Mouse (Mus musculus): ENCODE results near the gene Ttc5. TPM values are rescaled to one million over a fixed set of nuclear protein-coding genes. Genes with fewer than 3 reads are reported as not detected.

The Ttc5 gene
- total and polyA plus RNA-seq, 2 experiments from 2014 or later = 83.9 to 93.1 TPM

DNA sequence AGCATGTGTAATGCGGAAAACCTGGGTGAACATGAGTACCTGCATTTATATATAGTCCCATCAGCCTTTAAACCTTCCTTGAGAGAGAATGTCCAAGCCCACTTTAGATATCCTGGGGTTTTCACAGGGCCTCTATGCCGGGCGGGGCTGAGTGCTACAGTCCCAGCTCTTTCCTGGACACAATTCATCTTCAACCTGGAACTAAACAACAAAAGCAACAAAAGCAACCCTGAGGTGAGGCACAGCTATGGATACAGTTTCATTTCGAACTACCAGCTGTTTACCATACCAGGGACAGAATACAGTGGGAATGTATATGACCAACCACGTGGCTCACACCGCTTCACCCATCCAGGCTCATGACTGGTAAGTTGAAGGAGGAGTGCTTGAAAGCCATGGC lies 17.1 kb upstream of the Ttc5 start:
- H3K27ac ChIP-seq (ENCODE audit: low read depth, low read length) = no peak overlapping the region
- DNase-seq (ENCODE audit: low spot score) (no peak), ATAC-seq (ENCODE audit: low FRiP score) (no peak)
- H3K27me3 ChIP-seq (ENCODE audit: insufficient read depth, low read length) = no peaks in the 10 kb centered on the region
- no peak overlapping the region for H3K4me3 ChIP-seq (ENCODE audit: low read depth, low read length)
- H3K4me1 ChIP-seq (ENCODE audit: insufficient read depth, low read length) = no peaks in the 10 kb centered on the region
- no peaks in the 10 kb centered on the region for H3K9me3 ChIP-seq (ENCODE audit: low read length)
- TF ChIP-seq CTCF (IDR thresholded peaks at IDR 0.05) = no peak
- no peak overlapping the region for H3K9ac ChIP-seq (replicated peaks; ENCODE audit: low read length, poor library complexity, severe bottlenecking)
- H3K4me2 ChIP-seq (ENCODE audit: low read depth, low read length, poor library complexity, severe bottlenecking) = no peak overlapping the region
- WGBS = 89% methylated on average over 6 of the region's 6 CpGs
- no peaks in the 10 kb centered on the region for H3K36me3 ChIP-seq (ENCODE audit: insufficient read depth, low read length)

DNA sequence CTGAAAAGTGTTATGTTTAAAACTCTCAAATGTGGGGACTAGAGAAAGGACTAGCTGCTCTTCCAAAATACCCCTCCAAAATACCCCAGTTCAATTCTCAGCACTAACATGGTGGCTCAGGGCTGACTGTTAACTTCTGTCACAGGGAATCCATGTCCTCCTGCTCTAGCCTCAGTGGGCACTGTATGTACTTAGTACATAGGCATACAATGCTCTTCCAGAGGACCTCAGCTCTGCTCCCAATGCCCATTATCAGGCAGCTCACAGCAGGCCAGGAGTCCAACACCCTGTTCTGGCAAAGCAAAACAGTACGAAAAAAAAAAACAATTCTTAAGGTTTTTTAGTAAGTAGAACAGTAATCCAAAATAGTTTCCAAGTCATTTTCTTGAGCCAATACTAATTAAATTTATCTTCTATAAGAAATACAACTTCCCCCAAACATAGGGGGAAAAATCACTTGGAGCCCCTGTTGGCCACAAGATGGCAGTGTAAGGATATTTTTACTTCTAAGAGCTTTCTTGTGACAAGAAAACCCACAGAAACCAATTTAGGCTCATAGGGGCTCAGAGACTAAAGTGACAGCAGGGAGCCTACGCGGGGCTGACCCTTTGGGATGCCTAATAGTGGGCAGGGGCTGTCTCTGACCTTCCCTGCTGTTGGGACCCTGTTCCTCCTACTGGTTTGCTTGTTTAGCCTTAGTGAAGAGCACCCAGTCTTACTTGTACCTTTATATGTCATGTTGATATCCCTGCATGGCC lies 14.4 kb upstream of the Ttc5 start:
- H3K36me3 ChIP-seq (ENCODE audit: insufficient read depth, low read length) = no peaks in the 10 kb centered on the region
- 4% methylated on average over 3 of the region's 3 CpGs for WGBS
- H3K27ac ChIP-seq (ENCODE audit: low read depth, low read length) = no peak overlapping the region
- H3K9me3 ChIP-seq (ENCODE audit: low read length) = no peaks in the 10 kb centered on the region
- TF ChIP-seq CTCF (IDR thresholded peaks at IDR 0.05) = peak; percentile 78
- H3K4me1 ChIP-seq (ENCODE audit: insufficient read depth, low read length) = no peaks in the 10 kb centered on the region
- DNase-seq (ENCODE audit: low spot score) (peak; percentile 78), ATAC-seq (ENCODE audit: low FRiP score) (peak; percentile 26; the same call in 1 of the 2 replicates)
- no peaks in the 10 kb centered on the region for H3K27me3 ChIP-seq (ENCODE audit: insufficient read depth, low read length)
- no peak overlapping the region for H3K4me3 ChIP-seq (ENCODE audit: low read depth, low read length)
- no peak overlapping the region for H3K9ac ChIP-seq (replicated peaks; ENCODE audit: low read length, poor library complexity, severe bottlenecking)
- 0 out of 2 replicates have a peak overlapping the region, but pooled peaks have one; percentile 9 for H3K4me2 ChIP-seq (ENCODE audit: low read depth, low read length, poor library complexity, severe bottlenecking)

DNA sequence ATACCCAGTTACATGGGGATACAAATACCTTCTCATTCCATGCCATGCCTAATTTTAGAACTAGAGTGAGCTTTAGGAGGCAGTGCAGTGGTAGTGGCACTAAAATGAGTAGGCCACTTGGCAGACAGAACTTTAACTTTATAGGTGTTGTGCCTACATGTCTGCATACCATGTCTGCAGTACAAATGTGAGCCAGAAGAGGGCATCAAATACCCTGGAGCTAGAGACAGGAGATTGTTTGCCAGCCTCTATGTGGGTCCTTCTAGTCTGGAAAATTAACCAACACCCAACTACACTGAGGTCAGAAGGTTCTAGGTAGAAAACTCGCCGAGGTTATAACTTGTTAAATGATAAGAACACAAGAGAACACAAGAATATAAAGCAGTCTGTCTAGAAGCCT lies 13.2 kb upstream of the Ttc5 start:
- DNase-seq (ENCODE audit: low spot score) (peak; percentile 17), ATAC-seq (ENCODE audit: low FRiP score) (no peak)
- Histone ChIP-seq H3K36me3 (ENCODE audit: insufficient read depth, low read length) (no peaks in the 10 kb centered on the region), H3K27ac (ENCODE audit: low read depth, low read length) (no peak overlapping the region), H3K9ac (replicated peaks; ENCODE audit: low read length, poor library complexity, severe bottlenecking) (no peak overlapping the region), H3K4me2 (ENCODE audit: low read depth, low read length, poor library complexity, severe bottlenecking) (no peak overlapping the region), H3K4me3 (ENCODE audit: low read depth, low read length) (no peak overlapping the region), H3K4me1 (ENCODE audit: insufficient read depth, low read length) (no peaks in the 10 kb centered on the region), H3K27me3 (ENCODE audit: insufficient read depth, low read length) (no peaks in the 10 kb centered on the region), H3K9me3 (ENCODE audit: low read length) (no peaks in the 10 kb centered on the region)
- peak; percentile 62 for TF ChIP-seq CTCF (IDR thresholded peaks at IDR 0.05)
- WGBS = 65% methylated on average over 2 of the region's 2 CpGs

DNA sequence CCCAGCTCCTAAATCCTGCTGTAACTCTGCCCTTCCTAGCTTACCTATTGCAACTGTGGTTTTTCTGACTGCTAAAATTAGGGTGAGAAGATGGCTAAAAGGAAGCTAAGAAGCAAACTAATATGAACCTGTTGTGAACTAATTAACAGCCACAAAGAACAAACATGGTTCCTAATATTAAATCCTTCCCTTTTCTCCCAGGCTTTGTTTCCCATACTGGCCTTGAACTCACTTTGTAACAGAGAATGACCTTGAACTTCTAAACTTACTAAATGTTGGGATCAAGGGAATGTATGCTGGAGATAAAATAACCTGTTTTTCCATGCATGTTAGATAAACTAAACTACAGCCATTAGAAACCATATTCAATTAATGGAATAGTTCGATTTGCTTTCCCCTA lies 11.1 kb upstream of the Ttc5 start:
- 90% methylated on average over 1 of the region's 1 CpGs for WGBS
- TF ChIP-seq CTCF (IDR thresholded peaks at IDR 0.05) = no peak
- H3K27ac ChIP-seq (ENCODE audit: low read depth, low read length) = no peak overlapping the region
- H3K4me1 ChIP-seq (ENCODE audit: insufficient read depth, low read length) = no peaks in the 10 kb centered on the region
- H3K4me2 ChIP-seq (ENCODE audit: low read depth, low read length, poor library complexity, severe bottlenecking) = no peak overlapping the region
- no peak for ATAC-seq (ENCODE audit: low FRiP score)
- no peaks in the 10 kb centered on the region for H3K9me3 ChIP-seq (ENCODE audit: low read length)
- no peaks in the 10 kb centered on the region for H3K36me3 ChIP-seq (ENCODE audit: insufficient read depth, low read length)
- no peak overlapping the region for H3K9ac ChIP-seq (replicated peaks; ENCODE audit: low read length, poor library complexity, severe bottlenecking)
- DNase-seq (ENCODE audit: low spot score) = no peak
- no peaks in the 10 kb centered on the region for H3K27me3 ChIP-seq (ENCODE audit: insufficient read depth, low read length)
- no peak overlapping the region for H3K4me3 ChIP-seq (ENCODE audit: low read depth, low read length)

DNA sequence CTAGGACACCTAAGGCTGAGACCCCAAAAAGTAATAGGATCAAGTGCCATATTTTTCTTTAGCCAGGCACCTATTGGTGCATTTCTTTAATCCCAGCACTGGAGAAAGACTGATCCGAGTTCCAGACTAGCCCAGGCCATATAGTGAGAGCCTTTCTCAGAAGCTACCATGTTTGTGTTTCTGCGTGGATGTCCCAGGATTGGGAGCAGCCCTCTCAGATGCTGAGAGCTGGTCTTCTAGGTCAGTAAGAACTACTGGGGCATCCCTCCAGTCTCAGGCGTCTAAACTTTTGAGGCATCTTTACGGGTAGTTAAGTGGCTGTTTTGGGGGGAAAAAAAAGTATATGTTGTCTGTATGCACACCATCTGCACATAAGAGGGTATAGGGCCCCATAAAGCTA lies 10.6 kb upstream of the Ttc5 start:
- H3K27ac ChIP-seq (ENCODE audit: low read depth, low read length) = no peak overlapping the region
- H3K4me3 ChIP-seq (ENCODE audit: low read depth, low read length) = no peak overlapping the region
- no peaks in the 10 kb centered on the region for H3K27me3 ChIP-seq (ENCODE audit: insufficient read depth, low read length)
- H3K36me3 ChIP-seq (ENCODE audit: insufficient read depth, low read length) = no peaks in the 10 kb centered on the region
- no peak overlapping the region for H3K4me2 ChIP-seq (ENCODE audit: low read depth, low read length, poor library complexity, severe bottlenecking)
- TF ChIP-seq CTCF (IDR thresholded peaks at IDR 0.05) = no peak
- DNase-seq (ENCODE audit: low spot score) (no peak), ATAC-seq (ENCODE audit: low FRiP score) (no peak)
- no peak overlapping the region for H3K9ac ChIP-seq (replicated peaks; ENCODE audit: low read length, poor library complexity, severe bottlenecking)
- H3K4me1 ChIP-seq (ENCODE audit: insufficient read depth, low read length) = no peaks in the 10 kb centered on the region
- no peaks in the 10 kb centered on the region for H3K9me3 ChIP-seq (ENCODE audit: low read length)
- 85% methylated on average over 4 of the region's 4 CpGs for WGBS

DNA sequence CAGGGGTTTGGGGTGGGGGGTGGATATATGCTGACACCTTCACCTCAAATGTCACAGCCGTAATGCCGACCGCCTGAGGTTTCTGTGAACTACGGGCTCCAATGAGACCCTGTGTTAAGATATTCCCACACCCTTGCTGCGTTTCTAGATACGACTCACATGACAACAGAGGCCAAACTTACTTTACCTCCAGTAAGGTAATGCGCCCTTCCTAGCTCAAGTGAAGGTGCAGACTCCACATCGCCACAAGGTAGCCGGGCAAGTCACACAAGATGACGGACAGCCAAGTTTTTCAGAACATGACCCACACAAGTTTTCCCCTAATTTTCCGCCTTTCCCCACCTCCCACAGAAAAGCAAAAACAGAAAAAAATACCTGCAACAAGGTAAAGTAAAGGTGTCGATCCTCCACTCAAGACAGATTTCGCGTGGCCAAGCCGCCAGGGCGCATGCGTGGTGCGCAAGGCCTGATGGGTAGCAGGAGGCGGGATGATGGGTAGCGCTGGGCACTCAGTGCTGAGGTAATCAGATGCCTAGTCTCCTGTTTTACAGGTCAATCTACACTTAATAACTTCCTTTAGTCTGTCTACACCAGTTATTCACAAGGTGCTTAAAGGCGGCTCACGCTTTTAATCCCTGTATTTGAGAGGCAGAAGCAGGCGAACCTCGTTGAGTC lies 10.1 kb upstream of the Ttc5 start:
- Histone ChIP-seq H3K36me3 (ENCODE audit: insufficient read depth, low read length) (no peaks in the 10 kb centered on the region), H3K4me3 (ENCODE audit: low read depth, low read length) (no peak overlapping the region), H3K9me3 (ENCODE audit: low read length) (no peaks in the 10 kb centered on the region), H3K4me2 (ENCODE audit: low read depth, low read length, poor library complexity, severe bottlenecking) (no peak overlapping the region), H3K9ac (replicated peaks; ENCODE audit: low read length, poor library complexity, severe bottlenecking) (no peak overlapping the region), H3K27me3 (ENCODE audit: insufficient read depth, low read length) (no peaks in the 10 kb centered on the region), H3K27ac (ENCODE audit: low read depth, low read length) (no peak overlapping the region), H3K4me1 (ENCODE audit: insufficient read depth, low read length) (no peaks in the 10 kb centered on the region)
- WGBS = 91% methylated on average over 24 of the region's 24 CpGs
- no peak for TF ChIP-seq CTCF (IDR thresholded peaks at IDR 0.05)
- DNase-seq (ENCODE audit: low spot score) (no peak), ATAC-seq (ENCODE audit: low FRiP score) (no peak)
